Mouse (Mus musculus): ENCODE data around the gene Lect2. TPM values are rescaled to one million over a fixed set of nuclear protein-coding genes. Genes with fewer than 3 reads are reported as not detected.

Lect2 gene
- polyA plus RNA-seq, 1 experiment from 2014 or later, result not detected

- Histone ChIP-seq H3K36me3 (no peaks in the 10 kb centered on the region), H3K27ac (no peak overlapping the region), H3K4me3 (no peak overlapping the region), H3K9me3 (no peaks in the 10 kb centered on the region), H3K4me1 (replicated peaks) (peaks cover 22% of the 10 kb centered on the region), H3K27me3 (ENCODE audit: insufficient read depth, poor library complexity, severe bottlenecking) (no peaks in the 10 kb centered on the region)
- WGBS, result 80% methylated on average over 6 of the region's 6 CpGs
- no peak for DNase-seq (ENCODE audit: low spot score)
Measured at GRCm38 (mm10) chr13:56551661-56552060, 3.4 kb upstream of the Lect2 start.

- Histone ChIP-seq H3K9me3 (no peaks in the 10 kb centered on the region), H3K27me3 (ENCODE audit: insufficient read depth, poor library complexity, severe bottlenecking) (no peaks in the 10 kb centered on the region), H3K4me3 (no peak overlapping the region), H3K4me1 (replicated peaks) (peaks cover 22% of the 10 kb centered on the region), H3K27ac (no peak overlapping the region), H3K36me3 (no peaks in the 10 kb centered on the region)
- no peak for DNase-seq (ENCODE audit: low spot score)
- WGBS, result 61% methylated on average over 1 of the region's 1 CpGs
Measured at GRCm38 (mm10) chr13:56550574-56550973, 2.3 kb upstream of the Lect2 start.

- no peaks in the 10 kb centered on the region for H3K27me3 ChIP-seq (ENCODE audit: insufficient read depth, poor library complexity, severe bottlenecking)
- H3K27ac ChIP-seq, result no peak overlapping the region; the same call in 1 of the 2 replicates
- no peak overlapping the region for H3K4me3 ChIP-seq
- 77% methylated on average over 4 of the region's 4 CpGs for WGBS
- no peaks in the 10 kb centered on the region for H3K9me3 ChIP-seq
- peaks cover 16% of the 10 kb centered on the region for H3K4me1 ChIP-seq (replicated peaks)
- DNase-seq (ENCODE audit: low spot score), result peak; percentile 2
- no peaks in the 10 kb centered on the region for H3K36me3 ChIP-seq
Measured at GRCm38 (mm10) chr13:56549364-56549763, 1.1 kb upstream of the Lect2 start.

- 57% methylated on average over 3 of the region's 3 CpGs for WGBS
- H3K27ac ChIP-seq, result no peak overlapping the region
- H3K4me1 ChIP-seq (replicated peaks), result peaks cover 13% of the 10 kb centered on the region; the same call in 1 of the 2 replicates
- H3K36me3 ChIP-seq, result no peaks in the 10 kb centered on the region
- H3K27me3 ChIP-seq (ENCODE audit: insufficient read depth, poor library complexity, severe bottlenecking), result no peaks in the 10 kb centered on the region
- no peak overlapping the region for H3K4me3 ChIP-seq
- no peaks in the 10 kb centered on the region for H3K9me3 ChIP-seq
- DNase-seq (ENCODE audit: low spot score), result no peak
Measured at GRCm38 (mm10) chr13:56544956-56545355, 3.3 kb downstream of the Lect2 start.

GRCm38 (mm10) chr13:56543805-56544204, 4.5 kb downstream of the Lect2 start:
- WGBS, result 81% methylated on average over 9 of the region's 9 CpGs
- Histone ChIP-seq H3K36me3 (no peaks in the 10 kb centered on the region), H3K4me1 (replicated peaks) (peaks cover 13% of the 10 kb centered on the region; the same call in 1 of the 2 replicates), H3K27ac (no peak overlapping the region), H3K27me3 (ENCODE audit: insufficient read depth, poor library complexity, severe bottlenecking) (no peaks in the 10 kb centered on the region), H3K9me3 (no peaks in the 10 kb centered on the region), H3K4me3 (no peak overlapping the region)
- no peak for DNase-seq (ENCODE audit: low spot score)

- peaks cover 3% of the 10 kb centered on the region; the same call in 1 of the 2 replicates for H3K9me3 ChIP-seq
- H3K36me3 ChIP-seq, result no peaks in the 10 kb centered on the region
- H3K4me3 ChIP-seq, result no peak overlapping the region
- H3K4me1 ChIP-seq (replicated peaks), result peaks cover 9% of the 10 kb centered on the region; the same call in 1 of the 2 replicates
- 95% methylated on average over 4 of the region's 4 CpGs for WGBS
- H3K27me3 ChIP-seq (ENCODE audit: insufficient read depth, poor library complexity, severe bottlenecking), result no peaks in the 10 kb centered on the region
- no peak for DNase-seq (ENCODE audit: low spot score)
- no peak overlapping the region for H3K27ac ChIP-seq
Measured at GRCm38 (mm10) chr13:56539846-56540245, 8.5 kb downstream of the Lect2 start.

- DNase-seq (ENCODE audit: low spot score), result no peak
- Histone ChIP-seq H3K9me3 (peaks cover 11% of the 10 kb centered on the region), H3K27me3 (ENCODE audit: insufficient read depth, poor library complexity, severe bottlenecking) (no peaks in the 10 kb centered on the region), H3K36me3 (0 out of 2 replicates have a peak, but pooled peaks cover 5% of the 10 kb centered on the region), H3K27ac (no peak overlapping the region), H3K4me3 (no peak overlapping the region), H3K4me1 (replicated peaks) (no peaks in the 10 kb centered on the region)
- 86% methylated on average over 12 of the region's 12 CpGs for WGBS
Measured at GRCm38 (mm10) chr13:56537026-56537425, 11.3 kb downstream of the Lect2 start.

- Histone ChIP-seq H3K4me1 (replicated peaks) (no peaks in the 10 kb centered on the region), H3K36me3 (0 out of 2 replicates have a peak, but pooled peaks cover 5% of the 10 kb centered on the region), H3K4me3 (no peak overlapping the region), H3K27me3 (ENCODE audit: insufficient read depth, poor library complexity, severe bottlenecking) (no peaks in the 10 kb centered on the region), H3K27ac (no peak overlapping the region), H3K9me3 (peaks cover 11% of the 10 kb centered on the region)
- DNase-seq (ENCODE audit: low spot score), result no peak
- 78% methylated on average over 5 of the region's 5 CpGs for WGBS
Measured at GRCm38 (mm10) chr13:56535570-56535969, 12.7 kb downstream of the Lect2 start.

GRCm38 (mm10) chr13:56534931-56535330, 13.4 kb downstream of the Lect2 start:
- Histone ChIP-seq H3K4me1 (replicated peaks) (no peaks in the 10 kb centered on the region), H3K9me3 (peaks cover 11% of the 10 kb centered on the region), H3K27ac (no peak overlapping the region), H3K36me3 (0 out of 2 replicates have a peak, but pooled peaks cover 5% of the 10 kb centered on the region), H3K27me3 (ENCODE audit: insufficient read depth, poor library complexity, severe bottlenecking) (no peaks in the 10 kb centered on the region), H3K4me3 (no peak overlapping the region)
- 88% methylated on average over 5 of the region's 5 CpGs for WGBS
- no peak for DNase-seq (ENCODE audit: low spot score)

- Histone ChIP-seq H3K4me3 (no peak overlapping the region), H3K27me3 (ENCODE audit: insufficient read depth, poor library complexity, severe bottlenecking) (no peaks in the 10 kb centered on the region), H3K4me1 (replicated peaks) (no peaks in the 10 kb centered on the region), H3K9me3 (peaks cover 8% of the 10 kb centered on the region; the same call in 1 of the 2 replicates), H3K36me3 (0 out of 2 replicates have a peak, but pooled peaks cover 5% of the 10 kb centered on the region), H3K27ac (no peak overlapping the region)
- no peak for DNase-seq (ENCODE audit: low spot score)
- 72% methylated on average over 8 of the region's 8 CpGs for WGBS
Measured at GRCm38 (mm10) chr13:56529685-56530084, 18.6 kb downstream of the Lect2 start.

GRCm38 (mm10) chr13:56529031-56529430, 19.3 kb downstream of the Lect2 start:
- no peak overlapping the region for H3K27ac ChIP-seq
- H3K4me1 ChIP-seq (replicated peaks), result no peaks in the 10 kb centered on the region
- no peak for DNase-seq (ENCODE audit: low spot score)
- H3K36me3 ChIP-seq, result 0 out of 2 replicates have a peak, but pooled peaks cover under 1% of the 10 kb centered on the region
- 89% methylated on average over 4 of the region's 4 CpGs for WGBS
- no peaks in the 10 kb centered on the region for H3K27me3 ChIP-seq (ENCODE audit: insufficient read depth, poor library complexity, severe bottlenecking)
- H3K9me3 ChIP-seq, result peaks cover 3% of the 10 kb centered on the region; the same call in 1 of the 2 replicates
- H3K4me3 ChIP-seq, result no peak overlapping the region

- Histone ChIP-seq H3K4me3 (no peak overlapping the region), H3K9me3 (peaks cover 2% of the 10 kb centered on the region; the same call in 1 of the 2 replicates), H3K36me3 (no peaks in the 10 kb centered on the region), H3K4me1 (replicated peaks) (no peaks in the 10 kb centered on the region), H3K27me3 (ENCODE audit: insufficient read depth, poor library complexity, severe bottlenecking) (no peaks in the 10 kb centered on the region), H3K27ac (no peak overlapping the region)
- 87% methylated on average over 11 of the region's 11 CpGs for WGBS
- DNase-seq (ENCODE audit: low spot score), result no peak
Measured at GRCm38 (mm10) chr13:56528281-56528680, 20.0 kb downstream of the Lect2 start.

GRCm38 (mm10) chr13:56527846-56528245, 20.5 kb downstream of the Lect2 start:
- Histone ChIP-seq H3K36me3 (no peaks in the 10 kb centered on the region), H3K4me3 (no peak overlapping the region), H3K27me3 (ENCODE audit: insufficient read depth, poor library complexity, severe bottlenecking) (no peaks in the 10 kb centered on the region), H3K4me1 (replicated peaks) (peaks cover 3% of the 10 kb centered on the region; the same call in 1 of the 2 replicates), H3K9me3 (no peaks in the 10 kb centered on the region), H3K27ac (no peak overlapping the region)
- 94% methylated on average over 7 of the region's 7 CpGs for WGBS
- DNase-seq (ENCODE audit: low spot score), result no peak

GRCm38 (mm10) chr13:56526871-56527270, 21.4 kb downstream of the Lect2 start:
- Histone ChIP-seq H3K36me3 (no peaks in the 10 kb centered on the region), H3K9me3 (no peaks in the 10 kb centered on the region), H3K27ac (no peak overlapping the region), H3K27me3 (ENCODE audit: insufficient read depth, poor library complexity, severe bottlenecking) (no peaks in the 10 kb centered on the region), H3K4me3 (no peak overlapping the region), H3K4me1 (replicated peaks) (peaks cover 8% of the 10 kb centered on the region; the same call in 1 of the 2 replicates)
- DNase-seq (ENCODE audit: low spot score), result no peak
- 90% methylated on average over 12 of the region's 12 CpGs for WGBS

Data from hindbrain, embryonic 10.5 days (tissue).